Mouse (Mus musculus): Measurements from ENCODE around the gene Fam187a.

Fam187a gene

DNA sequence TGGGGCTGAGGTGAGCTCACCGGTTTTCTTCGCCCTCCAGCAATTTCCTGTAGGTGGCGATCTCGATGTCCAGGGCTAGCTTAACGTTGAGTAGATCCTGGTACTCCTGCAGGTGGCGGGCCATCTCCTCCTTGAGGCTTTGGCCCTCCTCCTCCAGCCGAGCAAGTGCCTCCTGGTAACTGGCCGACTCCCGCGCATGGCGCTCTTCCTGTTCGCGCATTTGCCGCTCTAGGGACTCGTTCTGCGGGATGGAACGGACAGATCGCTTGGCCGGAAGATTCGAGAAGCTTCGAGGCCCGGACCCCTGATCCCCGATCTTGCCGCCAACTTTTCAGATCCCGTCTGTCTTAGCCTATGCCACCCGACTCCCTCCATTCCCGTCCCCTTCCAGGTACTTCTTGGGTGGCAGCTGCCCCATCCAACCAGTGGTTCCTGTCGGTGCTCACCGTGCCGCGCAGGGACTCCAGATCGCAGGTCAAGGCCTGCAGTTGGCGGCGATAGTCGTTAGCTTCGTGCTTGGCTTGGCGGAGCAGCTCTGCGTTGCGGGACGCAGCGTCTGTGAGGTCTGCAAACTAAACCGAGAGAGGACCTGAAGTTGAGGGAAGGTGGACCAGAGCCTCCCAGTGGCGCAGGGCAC lies 8.2 kb downstream of the Fam187a start:
- peak; percentile 79 to 88 for DNase-seq (ENCODE audit: inconsistent age in 2 of 2, low spot score in 1 of 2)

DNA sequence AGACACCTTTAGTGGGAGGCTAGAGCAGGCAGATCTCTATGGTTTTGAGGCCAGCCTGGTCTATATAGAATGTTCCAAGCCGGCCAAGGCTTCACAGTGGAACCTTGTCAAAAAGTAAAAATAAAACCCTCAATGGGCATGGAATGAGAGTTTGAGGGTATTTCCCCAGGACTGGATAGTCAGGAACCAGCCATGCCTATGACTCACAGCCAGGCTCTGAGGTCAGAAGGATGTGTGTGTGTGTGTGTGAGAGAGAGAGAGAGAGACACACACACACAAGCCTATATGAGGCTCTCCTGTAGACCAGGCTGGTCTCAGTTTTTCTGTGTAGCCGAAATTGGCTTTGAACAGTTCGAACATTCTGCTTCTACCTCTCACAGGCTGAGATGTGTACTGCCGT lies 9.7 kb downstream of the Fam187a start:
- DNase-seq (ENCODE audit: inconsistent age in 2 of 2, low spot score in 1 of 2): peak in 1 of 2 experiments; percentile 38

- no peak for DNase-seq (ENCODE audit: inconsistent age in 2 of 2, low spot score in 1 of 2)
Measured at GRCm38 (mm10) chr11:102895779-102896178, 10.8 kb downstream of the Fam187a start.

DNA sequence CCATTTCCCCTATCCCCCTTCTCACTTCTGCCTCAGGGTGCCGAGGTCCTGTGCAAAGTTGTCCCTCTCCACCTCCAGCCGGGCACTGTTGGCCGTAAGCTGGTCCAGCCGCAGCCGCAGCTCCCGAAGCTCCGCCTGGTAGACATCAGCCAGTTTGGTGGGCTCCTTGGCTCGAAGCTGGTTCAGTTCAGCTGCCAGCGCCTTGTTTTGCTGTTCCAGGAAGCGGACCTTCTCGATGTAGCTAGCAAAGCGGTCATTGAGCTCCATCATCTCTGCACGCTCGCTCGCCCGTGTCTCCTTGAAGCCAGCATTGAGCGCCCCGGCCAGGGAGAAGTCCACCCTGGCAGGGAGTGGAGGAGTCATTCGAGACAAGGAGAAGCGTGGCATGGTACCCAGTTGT lies 11.7 kb downstream of the Fam187a start:
- no peak for DNase-seq (ENCODE audit: inconsistent age in 2 of 2, low spot score in 1 of 2)

GRCm38 (mm10) chr11:102898408-102898807 lies 13.4 kb downstream of the Fam187a start:
- no peak for DNase-seq (ENCODE audit: inconsistent age in 2 of 2, low spot score in 1 of 2)

GRCm38 (mm10) chr11:102900763-102901162 lies 15.8 kb downstream of the Fam187a start, which contains the start of gene Gfap:
Gene Gfap (minus strand): TSS chr11:102900912.
- DNase-seq (ENCODE audit: inconsistent age in 2 of 2, low spot score in 1 of 2): peak; percentile 77 to 92

GRCm38 (mm10) chr11:102901199-102901598 lies 16.2 kb downstream of the Fam187a start:
- no peak for DNase-seq (ENCODE audit: inconsistent age in 2 of 2, low spot score in 1 of 2)

GRCm38 (mm10) chr11:102902107-102902506 lies 17.1 kb downstream of the Fam187a start:
- no peak for DNase-seq (ENCODE audit: inconsistent age in 2 of 2, low spot score in 1 of 2)

DNA sequence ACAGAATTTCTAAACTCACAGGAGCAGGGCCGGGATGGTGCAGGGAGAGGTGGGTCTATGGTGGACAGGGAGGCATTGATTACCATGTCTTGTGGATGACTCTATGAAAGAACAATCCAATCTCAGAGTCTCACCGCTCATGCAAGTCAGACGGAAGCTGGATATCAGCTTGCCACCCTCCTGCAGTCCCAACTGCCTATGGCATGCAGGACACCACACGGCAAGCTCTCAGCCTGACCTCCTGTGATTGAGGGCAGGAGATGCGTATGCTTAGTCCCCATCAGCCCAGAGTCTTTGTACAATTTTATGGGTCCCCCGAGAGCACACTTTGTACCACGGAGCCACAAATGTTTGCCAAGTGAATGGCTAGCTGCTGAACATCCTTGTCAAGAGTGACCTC lies 18.7 kb downstream of the Fam187a start:
- no peak for DNase-seq (ENCODE audit: inconsistent age in 2 of 2, low spot score in 1 of 2)

- no peak for DNase-seq (ENCODE audit: inconsistent age in 2 of 2, low spot score in 1 of 2)
Measured at GRCm38 (mm10) chr11:102911376-102911775, 26.4 kb downstream of the Fam187a start.

DNA sequence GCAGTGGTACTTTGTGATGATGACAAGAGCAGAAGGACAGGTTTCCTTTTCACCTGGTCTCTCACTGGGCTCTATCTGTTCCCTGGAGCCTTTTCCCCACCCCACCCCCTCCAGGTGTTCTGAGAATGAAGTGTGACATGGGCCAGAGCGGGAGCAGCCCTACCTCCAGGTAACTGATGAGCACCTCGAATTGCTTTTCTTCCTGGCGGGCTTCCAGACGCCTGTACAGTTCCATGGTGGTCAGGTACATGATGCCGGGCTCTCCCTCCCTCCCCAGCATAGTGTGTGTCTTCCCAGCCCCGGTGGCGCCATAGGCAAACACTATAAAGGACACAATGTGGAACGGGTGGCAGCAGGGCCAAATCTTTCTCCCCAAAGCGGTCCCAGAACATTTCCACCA lies 30.4 kb downstream of the Fam187a start:
- DNase-seq (ENCODE audit: inconsistent age in 2 of 2, low spot score in 1 of 2): no peak

GRCm38 (mm10) chr11:102918077-102918476 lies 33.1 kb downstream of the Fam187a start:
- DNase-seq (ENCODE audit: inconsistent age in 2 of 2, low spot score in 1 of 2): no peak

- peak in 1 of 2 experiments; percentile 51 for DNase-seq (ENCODE audit: inconsistent age in 2 of 2, low spot score in 1 of 2)
Measured at GRCm38 (mm10) chr11:102921491-102921890, 36.5 kb downstream of the Fam187a start.

- peak; percentile 93 to 97 for DNase-seq (ENCODE audit: inconsistent age in 2 of 2, low spot score in 1 of 2)
Measured at GRCm38 (mm10) chr11:102924557-102925350, 39.8 kb downstream of the Fam187a start, which contains the start of gene Kif18b. Gene Kif18b (minus strand): TSS chr11:102925124.

- no peak for DNase-seq (ENCODE audit: inconsistent age in 2 of 2, low spot score in 1 of 2)
Measured at GRCm38 (mm10) chr11:102925351-102925717, 40.4 kb downstream of the Fam187a start.

DNA sequence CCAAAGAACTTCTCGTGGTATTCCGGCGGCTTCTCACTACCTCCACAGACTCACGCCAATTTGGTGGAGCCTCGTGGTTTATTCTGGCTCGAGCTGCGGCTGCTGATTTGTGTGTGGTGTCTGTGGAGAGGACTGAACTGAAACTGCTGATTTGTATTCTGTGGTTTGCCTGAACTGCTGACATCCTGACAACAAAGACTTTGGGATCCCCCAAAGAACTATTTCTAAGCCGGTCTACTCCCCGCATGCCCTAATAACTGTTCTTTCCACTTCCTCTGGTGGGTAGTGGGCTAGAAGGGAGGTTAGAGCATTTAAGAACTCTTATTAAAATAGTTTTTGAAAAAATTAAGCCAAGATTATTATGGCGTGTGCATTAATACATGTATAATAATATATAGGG lies 45.7 kb downstream of the Fam187a start:
- DNase-seq (ENCODE audit: inconsistent age in 2 of 2, low spot score in 1 of 2): no peak

DNA sequence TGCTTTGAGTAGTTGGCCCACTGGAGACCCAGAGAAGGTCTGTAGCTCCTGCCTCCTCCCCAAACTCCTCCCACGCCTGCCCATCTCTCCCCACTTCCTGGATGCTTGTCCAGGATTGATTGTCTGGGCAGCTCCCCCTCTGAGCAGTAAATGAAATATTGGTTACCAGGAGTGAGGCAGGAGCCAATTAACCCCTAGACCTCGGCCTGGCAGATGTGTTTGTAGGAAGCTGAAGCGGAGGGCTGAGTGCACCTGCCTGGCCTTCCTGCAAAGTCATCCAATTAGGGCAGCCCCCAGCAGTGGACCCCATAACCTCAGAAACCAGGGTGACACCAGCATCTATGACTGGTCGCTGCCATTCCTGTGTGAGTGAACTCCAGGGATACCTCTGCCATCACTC lies 51.3 kb downstream of the Fam187a start:
- DNase-seq (ENCODE audit: inconsistent age in 2 of 2, low spot score in 1 of 2): no peak
